ENCODE assay signal across 8 mouse cellular contexts in genomic region chr8:116946268-116946838, GRCm38 (mm10). TPM values are rescaled to one million over a fixed set of nuclear protein-coding genes. Genes with fewer than 3 reads are reported as not detected.
DNase-seq lines count a peak whose midpoint lies in the region; ATAC-seq lines count a peak whose summit lies in the region.

No protein-coding gene starts in this region.

- no peak for ATAC-seq in embryonic facial prominence, embryonic 13.5 days (ENCODE audit: insufficient number of reproducible peaks, insufficient read depth, low FRiP score, low TSS enrichment, low read depth)
- ATAC-seq in limb, embryonic 15.5 days (ENCODE audit: insufficient number of reproducible peaks, low FRiP score, low TSS enrichment, low read depth), result no peak
- no peak for ATAC-seq in midbrain, embryonic 15.5 days (replicated peaks)

- no peaks in the 10 kb centered on the region for H3K9me3 ChIP-seq in embryonic facial prominence, embryonic 13.5 days
- H3K9me3 ChIP-seq in embryonic facial prominence, embryonic 10.5 days, result no peaks in the 10 kb centered on the region
- no peaks in the 10 kb centered on the region for H3K9me3 ChIP-seq in limb, embryonic 15.5 days
- no peaks in the 10 kb centered on the region for H3K9me3 ChIP-seq in midbrain, embryonic 15.5 days

- H3K4me3 ChIP-seq in embryonic facial prominence, embryonic 13.5 days, result no peak overlapping the region
- no peak overlapping the region for H3K4me3 ChIP-seq in embryonic facial prominence, embryonic 10.5 days
- no peak overlapping the region for H3K4me3 ChIP-seq in limb, embryonic 15.5 days
- no peak overlapping the region for H3K4me3 ChIP-seq in midbrain, embryonic 15.5 days

- no peaks in the 10 kb centered on the region for H3K36me3 ChIP-seq in embryonic facial prominence, embryonic 13.5 days
- H3K36me3 ChIP-seq in embryonic facial prominence, embryonic 10.5 days (replicated peaks), result peaks cover 20% of the 10 kb centered on the region
- no peaks in the 10 kb centered on the region for H3K36me3 ChIP-seq in limb, embryonic 15.5 days
- no peaks in the 10 kb centered on the region for H3K36me3 ChIP-seq in midbrain, embryonic 15.5 days (replicated peaks)

- 0 out of 2 replicates have a peak overlapping the region, but pooled peaks have one; percentile 33 for H3K9ac ChIP-seq in embryonic facial prominence, embryonic 13.5 days
- H3K9ac ChIP-seq in limb, embryonic 15.5 days, result peak overlapping the region; percentile 15; the same call in 1 of the 2 replicates
- no peak overlapping the region for H3K9ac ChIP-seq in midbrain, embryonic 15.5 days

- WGBS in embryonic facial prominence, embryonic 13.5 days, result 85% methylated on average over 21 of the region's 21 CpGs
- 84% methylated on average over 21 of the region's 21 CpGs for WGBS in embryonic facial prominence, embryonic 10.5 days
- WGBS in limb, embryonic 15.5 days, result 80% methylated on average over 21 of the region's 21 CpGs
- WGBS in midbrain, embryonic 15.5 days, result 86% methylated on average over 21 of the region's 21 CpGs

- peaks cover 27% of the 10 kb centered on the region for H3K4me1 ChIP-seq in embryonic facial prominence, embryonic 13.5 days
- H3K4me1 ChIP-seq in embryonic facial prominence, embryonic 10.5 days, result peaks cover 26% of the 10 kb centered on the region
- H3K4me1 ChIP-seq in limb, embryonic 15.5 days, result peaks cover 21% of the 10 kb centered on the region
- peaks cover 25% of the 10 kb centered on the region for H3K4me1 ChIP-seq in midbrain, embryonic 15.5 days

- DNase-seq in embryonic facial prominence, embryonic 10.5 days (ENCODE audit: low spot score), result no peak
- peak; percentile 70 for DNase-seq in CD4-positive helper T cell, adult 2 months (ENCODE audit: low read depth, low spot score)
- peak; percentile 54 for DNase-seq in heart, adult 8-10 months (ENCODE audit: low spot score)
- peak; percentile 69 for DNase-seq in right cerebral cortex, postnatal 25 days
- DNase-seq in urinary bladder, postnatal 14 days (ENCODE audit: low spot score), result no peak

- H3K27ac ChIP-seq in embryonic facial prominence, embryonic 13.5 days, result no peak overlapping the region
- no peak overlapping the region for H3K27ac ChIP-seq in embryonic facial prominence, embryonic 10.5 days (replicated peaks)
- H3K27ac ChIP-seq in limb, embryonic 15.5 days, result no peak overlapping the region
- no peak overlapping the region for H3K27ac ChIP-seq in midbrain, embryonic 15.5 days

- H3K4me2 ChIP-seq in embryonic facial prominence, embryonic 13.5 days, result no peak overlapping the region
- H3K4me2 ChIP-seq in limb, embryonic 15.5 days, result no peak overlapping the region
- no peak overlapping the region for H3K4me2 ChIP-seq in midbrain, embryonic 15.5 days

- H3K27me3 ChIP-seq in embryonic facial prominence, embryonic 13.5 days, result no peaks in the 10 kb centered on the region
- no peaks in the 10 kb centered on the region for H3K27me3 ChIP-seq in embryonic facial prominence, embryonic 10.5 days (replicated peaks; ENCODE audit: low read depth, poor library complexity, severe bottlenecking)
- no peaks in the 10 kb centered on the region for H3K27me3 ChIP-seq in limb, embryonic 15.5 days
- H3K27me3 ChIP-seq in midbrain, embryonic 15.5 days (replicated peaks), result no peaks in the 10 kb centered on the region

RNA-seq across cellular contexts. Expression of gene Atmin, which starts 3.2 kb away (rescaled TPM):
- polyA plus RNA-seq in embryonic facial prominence, embryonic 13.5 days (2015; fragmentation: Nextera tagmentation; extraction: Ambion mirVana), result 9.0 and 10.0 TPM in 2 replicates
- polyA plus RNA-seq in embryonic facial prominence, embryonic 10.5 days (2016; fragmentation: Nextera tagmentation; extraction: Ambion mirVana), result 12.4 and 13.0 TPM in 2 replicates
- 10 to 100 TPM; 15.9 to 18.0 (median 17.4) TPM for total RNA-seq in heart, adult 8-10 months (2022)
- 9.3 and 9.9 TPM in 2 replicates for polyA plus RNA-seq in limb, embryonic 15.5 days (2015; fragmentation: Nextera tagmentation; extraction: Ambion mirVana)
- polyA plus RNA-seq in midbrain, embryonic 15.5 days (2015; fragmentation: Nextera tagmentation; extraction: Ambion mirVana), result 22.2 and 22.3 TPM in 2 replicates

RNA-seq across cellular contexts. Expression of gene Cenpn, which starts 24.8 kb away (rescaled TPM):
- polyA plus RNA-seq in embryonic facial prominence, embryonic 13.5 days (2015; fragmentation: Nextera tagmentation; extraction: Ambion mirVana), result 42.6 and 44.5 TPM in 2 replicates
- polyA plus RNA-seq in embryonic facial prominence, embryonic 10.5 days (2016; fragmentation: Nextera tagmentation; extraction: Ambion mirVana), result 61.7 and 62.1 TPM in 2 replicates
- under 1 TPM; 0.56 to 0.75 (median 0.63) TPM for total RNA-seq in heart, adult 8-10 months (2022)
- polyA plus RNA-seq in limb, embryonic 15.5 days (2015; fragmentation: Nextera tagmentation; extraction: Ambion mirVana), result 29.8 and 30.1 TPM in 2 replicates
- polyA plus RNA-seq in midbrain, embryonic 15.5 days (2015; fragmentation: Nextera tagmentation; extraction: Ambion mirVana), result 8.1 and 8.8 TPM in 2 replicates

RNA-seq across cellular contexts. Expression of gene Cmc2, which starts 25.1 kb away (rescaled TPM):
- polyA plus RNA-seq in embryonic facial prominence, embryonic 13.5 days (2015; fragmentation: Nextera tagmentation; extraction: Ambion mirVana), result 78.7 and 80.7 TPM in 2 replicates
- polyA plus RNA-seq in embryonic facial prominence, embryonic 10.5 days (2016; fragmentation: Nextera tagmentation; extraction: Ambion mirVana), result 72.6 and 77.7 TPM in 2 replicates
- total RNA-seq in heart, adult 8-10 months (2022), result 10 to 100 TPM; 65.4 to 79.4 (median 70.2) TPM
- 65.3 and 70.7 TPM in 2 replicates for polyA plus RNA-seq in limb, embryonic 15.5 days (2015; fragmentation: Nextera tagmentation; extraction: Ambion mirVana)
- polyA plus RNA-seq in midbrain, embryonic 15.5 days (2015; fragmentation: Nextera tagmentation; extraction: Ambion mirVana), result 26.5 and 28.7 TPM in 2 replicates

RNA-seq across cellular contexts. Expression of gene 1700030J22Rik, which starts 32.4 kb away (rescaled TPM):
- polyA plus RNA-seq in embryonic facial prominence, embryonic 13.5 days (2015; fragmentation: Nextera tagmentation; extraction: Ambion mirVana), result 2.4 and 2.7 TPM in 2 replicates
- 2.0 and 2.4 TPM in 2 replicates for polyA plus RNA-seq in embryonic facial prominence, embryonic 10.5 days (2016; fragmentation: Nextera tagmentation; extraction: Ambion mirVana)
- total RNA-seq in heart, adult 8-10 months (2022), result under 1 TPM; 0.35 to 0.46 (median 0.39) TPM
- polyA plus RNA-seq in limb, embryonic 15.5 days (2015; fragmentation: Nextera tagmentation; extraction: Ambion mirVana), result 1.7 and 2.1 TPM in 2 replicates
- polyA plus RNA-seq in midbrain, embryonic 15.5 days (2015; fragmentation: Nextera tagmentation; extraction: Ambion mirVana), result 8.8 and 9.1 TPM in 2 replicates

RNA-seq across cellular contexts. Expression of gene Gcsh, which starts 47.0 kb away (rescaled TPM):
- 116 and 123 TPM in 2 replicates for polyA plus RNA-seq in embryonic facial prominence, embryonic 13.5 days (2015; fragmentation: Nextera tagmentation; extraction: Ambion mirVana)
- 183 and 189 TPM in 2 replicates for polyA plus RNA-seq in embryonic facial prominence, embryonic 10.5 days (2016; fragmentation: Nextera tagmentation; extraction: Ambion mirVana)
- total RNA-seq in heart, adult 8-10 months (2022), result 10 to 100 TPM; 57.7 to 67.7 (median 62.0) TPM
- polyA plus RNA-seq in limb, embryonic 15.5 days (2015; fragmentation: Nextera tagmentation; extraction: Ambion mirVana), result 95.5 and 97.2 TPM in 2 replicates
- polyA plus RNA-seq in midbrain, embryonic 15.5 days (2015; fragmentation: Nextera tagmentation; extraction: Ambion mirVana), result 66.3 and 76.9 TPM in 2 replicates

Comparison
In these comparisons a context has a peak if more than half of its experiments do, and no peak if none do; other contexts are left out.
1. DNase-seq: peak in CD4-positive helper T cell, adult 2 months (single experiment), heart, adult 8-10 months (single experiment) and right cerebral cortex, postnatal 25 days (single experiment); none in embryonic facial prominence, embryonic 10.5 days (single experiment) and urinary bladder, postnatal 14 days (single experiment).